Mouse (Mus musculus) common myeloid progenitor, adult 5-6 weeks (primary cell): Measurements from ENCODE around the gene Zfp366. TPM values are rescaled to one million over a fixed set of nuclear protein-coding genes. Genes with fewer than 3 reads are reported as not detected.

ENCODE experiments used
- ATAC-seq: replicated peaks from 2 replicates; pipeline ENCODE4 v1.8.0; 2016; ENCODE audit warnings: low read depth, mild to moderate bottlenecking, moderate TSS enrichment, inconsistent platforms; ENCODE audit not compliant: poor library complexity, severe bottlenecking
- total RNA-seq: library from RNA; stranded (forward); fragments of 200-1000, 187-1606 nt; gene quantifications from 2 replicates; pipeline ENCODE4 v1.2.3, GENCODE M21; 2017

Zfp366 gene
- total RNA-seq, 1 experiment from 2014 or later: 0.50 TPM

DNA sequence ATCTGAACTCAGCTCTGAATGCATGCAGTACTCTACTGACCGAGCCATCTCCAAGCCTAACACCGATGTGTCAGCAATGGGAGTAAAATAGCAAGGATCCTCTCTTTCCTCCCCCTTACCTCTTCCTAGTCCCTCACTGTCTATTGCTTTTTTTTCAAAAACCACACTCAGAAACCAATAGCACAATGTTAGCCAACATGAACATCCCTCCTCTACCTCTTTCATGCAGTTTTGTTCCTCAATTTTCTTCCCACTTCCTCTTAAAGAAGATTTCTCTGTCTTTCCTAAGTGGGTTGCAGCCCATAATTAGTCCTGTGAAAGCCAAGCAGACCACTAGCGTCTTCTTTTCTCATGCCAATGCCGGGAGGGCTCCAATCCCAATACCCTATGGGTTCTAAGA, 102.6 kb downstream of the Zfp366 start:
- ATAC-seq: peak; percentile 75

DNA sequence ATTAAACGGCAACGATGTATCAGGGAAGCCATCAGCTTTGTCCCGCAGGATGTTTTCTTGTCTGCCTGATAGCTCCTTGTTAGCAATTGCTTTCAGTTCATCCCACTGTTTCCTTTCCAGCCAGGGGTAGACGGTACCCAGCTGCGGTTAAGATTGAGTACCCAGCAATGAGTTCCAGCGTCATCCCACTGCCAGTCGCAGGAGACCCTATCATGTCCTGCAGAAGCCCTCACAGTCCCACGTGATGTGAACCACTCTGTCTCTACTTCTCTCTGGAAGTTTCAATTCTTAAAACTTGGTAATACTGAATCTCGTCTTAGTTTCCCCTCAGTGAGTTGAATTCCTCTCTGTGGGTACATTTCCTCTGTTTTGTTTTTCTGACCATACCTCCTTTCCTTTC, 103.2 kb downstream of the Zfp366 start:
- ATAC-seq: peak; percentile 93

DNA sequence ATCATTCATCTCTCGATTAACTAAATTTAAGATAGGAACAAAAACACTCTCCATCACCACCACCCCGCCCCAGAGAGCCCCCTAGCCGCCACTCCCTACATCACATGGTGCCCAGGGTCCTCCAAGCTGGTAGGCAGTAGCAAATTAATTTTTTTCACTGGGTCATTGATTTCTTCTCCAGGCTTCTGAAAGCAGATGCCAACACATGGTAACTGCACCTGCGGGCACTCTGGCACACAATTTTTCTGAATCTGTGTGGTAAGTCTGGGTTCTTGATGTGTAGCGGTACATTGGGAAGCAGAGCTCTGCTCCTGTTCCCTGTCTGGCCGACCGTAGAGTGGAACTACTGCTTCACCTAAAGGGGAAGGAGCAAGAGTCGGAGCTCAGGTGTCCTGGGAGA, 106.1 kb downstream of the Zfp366 start:
- no peak for ATAC-seq

DNA sequence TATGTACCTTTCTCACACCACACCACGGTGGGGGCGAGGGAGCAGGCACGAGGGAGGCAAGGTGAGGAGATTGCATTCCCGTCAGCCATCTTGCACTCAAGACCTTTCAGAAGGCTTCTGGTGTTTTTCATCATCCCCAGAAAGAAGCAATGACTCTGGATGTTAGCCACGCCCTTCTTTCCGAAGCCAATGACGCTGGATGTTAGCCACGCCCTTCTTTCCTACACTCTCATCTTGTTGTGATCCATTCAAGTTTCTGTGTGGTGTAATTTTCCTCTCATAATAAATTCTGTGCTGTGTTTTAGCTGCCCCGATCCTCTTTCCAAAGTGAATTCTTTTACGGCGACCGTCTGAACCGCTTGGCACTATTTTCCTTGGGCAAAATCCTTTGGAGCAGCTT, 109.6 kb downstream of the Zfp366 start:
- no peak for ATAC-seq

DNA sequence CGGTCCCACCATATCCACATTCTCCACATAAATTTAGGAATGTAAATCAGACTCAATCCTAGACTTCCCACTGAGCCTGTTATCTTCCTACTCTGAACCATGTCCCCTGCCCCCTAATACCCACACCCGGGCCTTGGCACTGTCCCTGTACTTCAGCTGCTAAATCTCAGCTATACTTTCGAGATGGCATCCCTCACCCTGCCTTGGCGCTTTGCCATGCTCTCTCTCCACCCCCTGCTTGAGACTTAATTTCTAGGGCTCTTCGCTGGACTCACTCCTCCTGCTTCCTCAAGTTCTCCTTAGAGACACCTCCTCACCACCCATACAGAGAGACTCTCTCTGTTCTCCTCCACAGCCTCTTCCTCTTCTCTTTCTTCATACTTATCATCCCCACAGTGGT, 115.3 kb downstream of the Zfp366 start:
- no peak for ATAC-seq

Other genes with a start within 250 kb of the Zfp366 start
- not detected in 2 replicates for gene 1700024P04Rik, start 200.3 kb upstream of the Zfp366 start, total RNA-seq
- 60.5 and 64.4 TPM in 2 replicates for gene Ptcd2, start 159.9 kb downstream of the Zfp366 start, total RNA-seq
- 28.6 and 35.0 TPM in 2 replicates for gene Mrps27, start 160.0 kb downstream of the Zfp366 start, total RNA-seq